Comparison of ENCODE assay signal across 23 mouse cellular contexts in genomic region chr17:56536874-56537273, GRCm38 (mm10). TPM values are rescaled to one million over a fixed set of nuclear protein-coding genes. Genes with fewer than 3 reads are reported as not detected.
DNase-seq lines count a peak whose midpoint lies in the region; ATAC-seq and TF ChIP-seq lines count a peak whose summit lies in the region.
"Had no signal": no experiment of that assay in that cellular context is flagged by ENCODE, and none has a peak within 500 bp of the region (broad histone marks: within the 10 kb centered on the region; RNA-seq: fewer than 3 reads in every experiment).

No protein-coding gene starts in this region.

- no peak for TF ChIP-seq CTCF in intestine, postnatal 0 days (IDR thresholded peaks at IDR 0.05; ENCODE audit: low read depth)

- 80% methylated on average over 3 of the region's 3 CpGs for WGBS in intestine, embryonic 14.5 days
- 70% methylated on average over 3 of the region's 3 CpGs for WGBS in intestine, postnatal 0 days
- 66% methylated on average over 3 of the region's 3 CpGs for whole genome bisulfite sequencing in forebrain, embryonic 10.5 days
- WGBS in hindbrain, embryonic 12.5 days = 51% methylated on average over 3 of the region's 3 CpGs
- WGBS in midbrain, embryonic 16.5 days = 34% methylated on average over 3 of the region's 3 CpGs

- no peaks in the 10 kb centered on the region for H3K27me3 ChIP-seq in intestine, embryonic 14.5 days (replicated peaks; ENCODE audit: control insufficient read depth, insufficient read depth, low read length)
- H3K27me3 ChIP-seq in intestine, postnatal 0 days (replicated peaks; ENCODE audit: control insufficient read depth, insufficient read depth, low read length) = no peaks in the 10 kb centered on the region
- H3K27me3 ChIP-seq in forebrain, embryonic 10.5 days (ENCODE audit: poor library complexity, severe bottlenecking) = no peaks in the 10 kb centered on the region
- H3K27me3 ChIP-seq in hindbrain, embryonic 12.5 days = no peaks in the 10 kb centered on the region
- no peaks in the 10 kb centered on the region for H3K27me3 ChIP-seq in midbrain, embryonic 16.5 days (ENCODE audit: control insufficient read depth, insufficient read depth, low read depth, low read length)
- H3K27me3 ChIP-seq: embryonic facial prominence, embryonic 12.5 days; stomach, embryonic 15.5 days had no signal

- H3K9ac ChIP-seq in intestine, embryonic 14.5 days (ENCODE audit: low read length) = no peak overlapping the region
- no peak overlapping the region for H3K9ac ChIP-seq in intestine, postnatal 0 days (ENCODE audit: low read depth, low read length)
- no peak overlapping the region for H3K9ac ChIP-seq in hindbrain, embryonic 12.5 days
- no peak overlapping the region for H3K9ac ChIP-seq in midbrain, embryonic 16.5 days (ENCODE audit: low read depth, low read length)
- H3K9ac ChIP-seq: embryonic facial prominence, embryonic 12.5 days; liver, embryonic 15.5 days; stomach, embryonic 15.5 days had no signal

- no peaks in the 10 kb centered on the region for H3K4me1 ChIP-seq in intestine, embryonic 14.5 days (replicated peaks; ENCODE audit: control insufficient read depth, insufficient read depth, low read length)
- H3K4me1 ChIP-seq in intestine, postnatal 0 days (replicated peaks; ENCODE audit: control insufficient read depth, insufficient read depth, low read length) = no peaks in the 10 kb centered on the region
- peaks cover 52% of the 10 kb centered on the region for H3K4me1 ChIP-seq in forebrain, embryonic 10.5 days
- peaks cover 21% of the 10 kb centered on the region for H3K4me1 ChIP-seq in hindbrain, embryonic 12.5 days
- peaks cover 19% of the 10 kb centered on the region; the same call in 1 of the 2 replicates for H3K4me1 ChIP-seq in midbrain, embryonic 16.5 days (ENCODE audit: control insufficient read depth, insufficient read depth, low read length)
- H3K4me1 ChIP-seq: embryonic facial prominence, embryonic 12.5 days; liver, embryonic 15.5 days; stomach, embryonic 15.5 days had no signal

- no peak overlapping the region for H3K4me2 ChIP-seq in intestine, embryonic 14.5 days (ENCODE audit: low read length)
- H3K4me2 ChIP-seq in intestine, postnatal 0 days (replicated peaks; ENCODE audit: low read depth) = no peak overlapping the region
- H3K4me2 ChIP-seq in hindbrain, embryonic 12.5 days (replicated peaks) = no peak overlapping the region
- no peak overlapping the region for H3K4me2 ChIP-seq in midbrain, embryonic 16.5 days (ENCODE audit: low read length)
- H3K4me2 ChIP-seq: embryonic facial prominence, embryonic 12.5 days; heart, embryonic 11.5 days; liver, embryonic 15.5 days; stomach, embryonic 15.5 days had no signal

- no peak for ATAC-seq in intestine, embryonic 14.5 days (replicated peaks; ENCODE audit: low FRiP score, low TSS enrichment, low read depth)
- ATAC-seq in intestine, postnatal 0 days = no peak
- peak; percentile 23; the same call in 1 of the 2 replicates for ATAC-seq in hindbrain, embryonic 12.5 days (ENCODE audit: low FRiP score)
- ATAC-seq in midbrain, embryonic 16.5 days = peak; percentile 54
- ATAC-seq in megakaryocyte-erythroid progenitor cell, adult 5-6 weeks (replicated peaks; ENCODE audit: low FRiP score, low TSS enrichment, poor library complexity, severe bottlenecking) = no peak
- ATAC-seq: activated CD4-positive, CD25-positive, alpha-beta regulatory T cell, adult 4 months had no signal

- no peaks in the 10 kb centered on the region for H3K9me3 ChIP-seq in intestine, embryonic 14.5 days (ENCODE audit: control insufficient read depth, low read length)
- no peaks in the 10 kb centered on the region for H3K9me3 ChIP-seq in intestine, postnatal 0 days (ENCODE audit: control insufficient read depth)
- H3K9me3 ChIP-seq in forebrain, embryonic 10.5 days = no peaks in the 10 kb centered on the region
- H3K9me3 ChIP-seq in hindbrain, embryonic 12.5 days (replicated peaks) = no peaks in the 10 kb centered on the region
- H3K9me3 ChIP-seq in midbrain, embryonic 16.5 days (replicated peaks; ENCODE audit: control insufficient read depth, low read length, poor library complexity, severe bottlenecking) = no peaks in the 10 kb centered on the region
- H3K9me3 ChIP-seq: embryonic facial prominence, embryonic 12.5 days; liver, embryonic 15.5 days; stomach, embryonic 15.5 days had no signal

- no peaks in the 10 kb centered on the region for H3K36me3 ChIP-seq in intestine, embryonic 14.5 days (ENCODE audit: control insufficient read depth, insufficient read depth, low read length)
- H3K36me3 ChIP-seq in intestine, postnatal 0 days (ENCODE audit: control insufficient read depth, insufficient read depth) = no peaks in the 10 kb centered on the region
- H3K36me3 ChIP-seq in forebrain, embryonic 10.5 days (replicated peaks) = no peaks in the 10 kb centered on the region
- no peaks in the 10 kb centered on the region for H3K36me3 ChIP-seq in hindbrain, embryonic 12.5 days
- no peaks in the 10 kb centered on the region for H3K36me3 ChIP-seq in midbrain, embryonic 16.5 days (ENCODE audit: control insufficient read depth, insufficient read depth, low read length)
- H3K36me3 ChIP-seq: embryonic facial prominence, embryonic 12.5 days; liver, embryonic 15.5 days; stomach, embryonic 15.5 days had no signal

- H3K4me3 ChIP-seq in intestine, embryonic 14.5 days (ENCODE audit: low read depth, low read length) = no peak overlapping the region
- no peak overlapping the region for H3K4me3 ChIP-seq in intestine, postnatal 0 days (ENCODE audit: low read depth, low read length)
- no peak overlapping the region for H3K4me3 ChIP-seq in forebrain, embryonic 10.5 days
- H3K4me3 ChIP-seq in hindbrain, embryonic 12.5 days = no peak overlapping the region
- H3K4me3 ChIP-seq in midbrain, embryonic 16.5 days (ENCODE audit: low read depth, low read length) = no peak overlapping the region
- H3K4me3 ChIP-seq: embryonic facial prominence, embryonic 12.5 days; liver, embryonic 15.5 days; stomach, embryonic 15.5 days had no signal

- H3K27ac ChIP-seq in intestine, embryonic 14.5 days (ENCODE audit: low read depth) = no peak overlapping the region
- no peak overlapping the region for H3K27ac ChIP-seq in intestine, postnatal 0 days (ENCODE audit: low read depth, low read length)
- peak overlapping the region; percentile 73 for H3K27ac ChIP-seq in forebrain, embryonic 10.5 days
- 0 out of 2 replicates have a peak overlapping the region, but pooled peaks have one; percentile 62 for H3K27ac ChIP-seq in hindbrain, embryonic 12.5 days
- H3K27ac ChIP-seq in midbrain, embryonic 16.5 days (ENCODE audit: low read length) = peak overlapping the region; percentile 75
- H3K27ac ChIP-seq: embryonic facial prominence, embryonic 12.5 days; liver, embryonic 15.5 days; stomach, embryonic 15.5 days had no signal

- peak; percentile 45 for DNase-seq in intestine, embryonic 14.5 days (ENCODE audit: low spot score)
- no peak for DNase-seq in forebrain, embryonic 10.5 days (ENCODE audit: extremely low spot score, low spot score)
- no peak for DNase-seq in gastrocnemius, postnatal 10 days
- no peak for DNase-seq in right cerebral cortex, postnatal 4 days
- DNase-seq: cerebellum, postnatal 36 days; gastrocnemius, postnatal 25 days; kidney, adult 11 months; kidney, postnatal 36 days; right cerebral cortex, adult 18-20 months; spleen, adult 18-20 months; thymus, postnatal 14 days had no signal

RNA-seq across cellular contexts. Expression of gene Gm20219, which starts 17.3 kb away (rescaled TPM):
- 2.2 and 2.8 TPM in 2 replicates for polyA plus RNA-seq in intestine, embryonic 14.5 days (2014; fragmentation: Nextera tagmentation; extraction: Ambion mirVana)
- polyA plus RNA-seq in intestine, postnatal 0 days (2015; fragmentation: Nextera tagmentation; extraction: Ambion mirVana) = not detected in 2 replicates
- polyA plus RNA-seq in forebrain, embryonic 10.5 days (2016; fragmentation: Nextera tagmentation; extraction: Ambion mirVana) = 1.1 and 1.3 TPM in 2 replicates
- polyA plus RNA-seq in hindbrain, embryonic 12.5 days (2016; fragmentation: Nextera tagmentation; extraction: Ambion mirVana) = 1.8 and 2.0 TPM in 2 replicates
- 0.95 and 1.3 TPM in 2 replicates for polyA plus RNA-seq in midbrain, embryonic 16.5 days (2015; fragmentation: Nextera tagmentation; extraction: Ambion mirVana)
- 2.8 TPM in 1 of 2 replicates, not detected in the other for total RNA-seq in megakaryocyte-erythroid progenitor cell, adult 5-6 weeks (2014; fragmentation: Nextera tagmentation)
- not detected in 2 replicates for total RNA-seq in megakaryocyte-erythroid progenitor cell, adult 5-6 weeks (2017)
- total RNA-seq in gastrocnemius, postnatal 10 days (2021) = 1 to 10 TPM in 1 of 2 experiments, under 1 TPM in 1; 0.31 to 1.2 TPM

RNA-seq across cellular contexts. Expression of gene Znrf4, which starts 24.6 kb away (rescaled TPM):
- not detected in 2 replicates for polyA plus RNA-seq in intestine, embryonic 14.5 days (2014; fragmentation: Nextera tagmentation; extraction: Ambion mirVana)
- polyA plus RNA-seq in intestine, postnatal 0 days (2015; fragmentation: Nextera tagmentation; extraction: Ambion mirVana) = not detected in 2 replicates
- not detected in 2 replicates for polyA plus RNA-seq in forebrain, embryonic 10.5 days (2016; fragmentation: Nextera tagmentation; extraction: Ambion mirVana)
- not detected in 2 replicates for polyA plus RNA-seq in hindbrain, embryonic 12.5 days (2016; fragmentation: Nextera tagmentation; extraction: Ambion mirVana)
- not detected in 2 replicates for polyA plus RNA-seq in midbrain, embryonic 16.5 days (2015; fragmentation: Nextera tagmentation; extraction: Ambion mirVana)
- not detected in 2 replicates for total RNA-seq in megakaryocyte-erythroid progenitor cell, adult 5-6 weeks (2014; fragmentation: Nextera tagmentation)
- not detected in 2 replicates for total RNA-seq in megakaryocyte-erythroid progenitor cell, adult 5-6 weeks (2017)
- total RNA-seq in gastrocnemius, postnatal 10 days (2021) = not detected
- total RNA-seq: gastrocnemius, postnatal 25 days; heart, postnatal 25 days; layer of hippocampus, postnatal 14 days; left cerebral cortex, postnatal 36 days had no signal
- polyA plus RNA-seq: activated CD4-positive, CD25-positive, alpha-beta regulatory T cell, adult 4 months; embryonic facial prominence, embryonic 12.5 days; heart, embryonic 11.5 days; liver, embryonic 15.5 days; stomach, embryonic 15.5 days had no signal

RNA-seq across cellular contexts. Expression of gene Safb2, which starts 47.5 kb away (rescaled TPM):
- 57.1 and 59.9 TPM in 2 replicates for polyA plus RNA-seq in intestine, embryonic 14.5 days (2014; fragmentation: Nextera tagmentation; extraction: Ambion mirVana)
- polyA plus RNA-seq in intestine, postnatal 0 days (2015; fragmentation: Nextera tagmentation; extraction: Ambion mirVana) = 22.3 and 31.3 TPM in 2 replicates
- polyA plus RNA-seq in forebrain, embryonic 10.5 days (2016; fragmentation: Nextera tagmentation; extraction: Ambion mirVana) = 84.0 and 85.7 TPM in 2 replicates
- 93.5 and 105 TPM in 2 replicates for polyA plus RNA-seq in hindbrain, embryonic 12.5 days (2016; fragmentation: Nextera tagmentation; extraction: Ambion mirVana)
- polyA plus RNA-seq in midbrain, embryonic 16.5 days (2015; fragmentation: Nextera tagmentation; extraction: Ambion mirVana) = 63.2 and 70.6 TPM in 2 replicates
- total RNA-seq in megakaryocyte-erythroid progenitor cell, adult 5-6 weeks (2014; fragmentation: Nextera tagmentation) = 158 and 166 TPM in 2 replicates
- total RNA-seq in megakaryocyte-erythroid progenitor cell, adult 5-6 weeks (2017) = 108 and 115 TPM in 2 replicates
- 10 to 100 TPM; 38.6 to 55.9 TPM for total RNA-seq in gastrocnemius, postnatal 10 days (2021)

RNA-seq across cellular contexts. Expression of gene Safb, which starts 47.8 kb away (rescaled TPM):
- polyA plus RNA-seq in intestine, embryonic 14.5 days (2014; fragmentation: Nextera tagmentation; extraction: Ambion mirVana) = 73.3 and 81.8 TPM in 2 replicates
- polyA plus RNA-seq in intestine, postnatal 0 days (2015; fragmentation: Nextera tagmentation; extraction: Ambion mirVana) = 40.0 and 44.9 TPM in 2 replicates
- 160 and 172 TPM in 2 replicates for polyA plus RNA-seq in forebrain, embryonic 10.5 days (2016; fragmentation: Nextera tagmentation; extraction: Ambion mirVana)
- 161 and 162 TPM in 2 replicates for polyA plus RNA-seq in hindbrain, embryonic 12.5 days (2016; fragmentation: Nextera tagmentation; extraction: Ambion mirVana)
- 121 and 122 TPM in 2 replicates for polyA plus RNA-seq in midbrain, embryonic 16.5 days (2015; fragmentation: Nextera tagmentation; extraction: Ambion mirVana)
- 122 and 171 TPM in 2 replicates for total RNA-seq in megakaryocyte-erythroid progenitor cell, adult 5-6 weeks (2014; fragmentation: Nextera tagmentation)
- total RNA-seq in megakaryocyte-erythroid progenitor cell, adult 5-6 weeks (2017) = 92.4 and 103 TPM in 2 replicates
- 10 to 100 TPM; 57.1 to 69.2 TPM for total RNA-seq in gastrocnemius, postnatal 10 days (2021)

Comparison
In these comparisons a context has a peak if more than half of its experiments do, and no peak if none do; other contexts are left out.
1. ATAC-seq: peak in hindbrain, embryonic 12.5 days (single experiment) and midbrain, embryonic 16.5 days (single experiment); none in intestine, embryonic 14.5 days (single experiment), intestine, postnatal 0 days (single experiment) and megakaryocyte-erythroid progenitor cell, adult 5-6 weeks (single experiment).
2. H3K27ac ChIP-seq: peak in forebrain, embryonic 10.5 days (single experiment), hindbrain, embryonic 12.5 days (single experiment) and midbrain, embryonic 16.5 days (single experiment); none in intestine, embryonic 14.5 days (single experiment) and intestine, postnatal 0 days (single experiment).